Mouse (Mus musculus) CD4-positive, CD25-positive, alpha-beta regulatory T cell, adult 4 months (primary cell): ENCODE results near the gene Hist1h1c. TPM values are rescaled to one million over a fixed set of nuclear protein-coding genes. Genes with fewer than 3 reads are reported as not detected.
"Not testable (repeated sequence)": the region's sequence is repeated elsewhere in the genome, so short reads cannot be mapped to it uniquely, and the experiment has no call there.

Source experiments
- ATAC-seq: one replicate; pipeline ENCODE4 v1.8.0; 2017
- polyA plus RNA-seq, 2 experiments: library from polyadenylated mRNA; unstranded; fragments of 100-300 nt; shearing (Covaris generic); gene quantifications; one replicate each; pipeline ENCODE4 v1.2.1; 2017

The Hist1h1c gene
- polyA plus RNA-seq, result 10 to 100 TPM in 1 of 2 experiments, 1 to 10 TPM in 1; 8.9 to 10.5 TPM

DNA sequence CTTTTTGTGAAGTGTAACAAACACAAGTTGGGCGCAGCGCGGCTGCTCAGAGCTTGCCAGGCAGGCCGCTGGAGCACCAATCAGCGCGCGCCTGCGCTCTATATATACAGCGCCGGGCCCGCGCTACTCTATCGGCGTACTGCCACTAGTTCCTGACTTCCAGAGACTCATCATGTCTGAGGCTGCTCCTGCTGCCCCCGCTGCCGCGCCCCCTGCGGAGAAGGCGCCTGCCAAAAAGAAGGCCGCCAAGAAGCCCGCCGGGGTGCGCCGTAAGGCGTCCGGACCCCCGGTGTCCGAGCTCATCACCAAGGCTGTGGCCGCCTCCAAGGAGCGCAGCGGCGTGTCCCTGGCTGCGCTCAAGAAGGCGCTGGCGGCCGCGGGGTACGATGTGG is at the start of gene Hist1h1c:
Hist1h1c (plus strand) TSS at position 132 of the 392 bp plus-strand sequence.
- peak; percentile 70 for ATAC-seq

DNA sequence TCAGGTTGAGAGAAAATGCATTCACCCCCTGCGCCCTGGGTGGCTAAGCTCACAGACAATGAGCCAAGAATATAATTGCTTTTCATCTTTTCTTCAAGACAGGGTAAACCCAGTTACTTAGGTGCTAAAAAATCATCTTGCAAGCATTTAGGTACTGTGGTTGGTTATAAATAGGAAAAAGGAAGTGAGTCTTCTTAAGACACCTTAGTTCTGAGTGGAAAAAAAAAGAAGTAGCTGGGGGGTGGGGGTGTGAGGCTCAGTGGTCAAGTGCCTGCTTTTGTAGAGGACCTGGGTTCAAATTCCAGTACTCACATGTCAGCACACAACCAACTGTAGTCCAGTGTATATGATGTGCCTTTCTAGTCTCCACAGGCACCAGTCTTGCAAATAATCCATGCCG is 49.7 kb upstream of the Hist1h1c start:
- no peak for ATAC-seq

DNA sequence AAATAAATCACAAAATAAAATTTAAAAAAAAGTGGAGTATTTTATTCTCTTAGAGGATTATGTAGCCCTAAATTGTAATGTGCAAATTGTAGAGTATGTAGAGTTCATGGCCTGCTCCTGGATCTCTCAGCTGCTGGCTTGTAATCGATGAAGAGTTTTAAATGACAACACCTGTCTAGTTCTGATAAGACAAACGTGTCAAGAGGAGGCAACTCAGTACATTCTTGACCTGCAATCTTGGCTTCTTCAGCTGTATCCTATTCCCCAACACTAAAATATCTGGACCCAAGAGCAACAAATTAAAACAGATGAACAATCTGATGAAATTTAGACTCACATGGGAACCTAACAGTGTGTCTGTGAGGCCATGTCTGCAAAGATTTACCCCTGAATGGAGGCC is 49.1 kb upstream of the Hist1h1c start:
- no peak for ATAC-seq

DNA sequence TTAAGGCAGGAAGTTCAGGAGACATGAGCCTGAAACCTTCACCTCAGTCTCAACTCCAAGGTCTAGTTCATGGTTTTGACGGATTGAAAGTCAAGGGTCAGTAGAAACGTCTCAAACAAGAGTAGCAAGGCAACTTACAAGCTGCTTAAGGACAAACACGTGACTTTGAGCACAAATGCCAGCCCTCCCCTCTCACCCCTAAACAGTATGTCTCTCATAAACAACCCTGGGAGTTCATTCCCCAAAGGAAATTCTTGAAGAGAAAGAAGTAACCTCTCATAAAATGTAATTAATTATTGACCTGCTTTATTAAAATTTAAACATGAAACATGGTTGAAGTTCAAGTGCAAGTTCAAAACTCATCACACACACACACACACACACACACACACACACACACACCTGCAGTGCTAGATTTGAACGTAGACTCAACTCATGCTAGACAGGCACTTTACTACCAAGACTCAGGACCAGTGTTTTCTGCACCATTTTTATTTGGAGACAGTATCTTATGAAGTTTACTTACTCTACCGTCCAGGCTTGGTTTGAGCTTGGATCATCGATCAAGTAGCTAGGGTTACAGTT is 44.7 kb upstream of the Hist1h1c start:
- no peak for ATAC-seq

DNA sequence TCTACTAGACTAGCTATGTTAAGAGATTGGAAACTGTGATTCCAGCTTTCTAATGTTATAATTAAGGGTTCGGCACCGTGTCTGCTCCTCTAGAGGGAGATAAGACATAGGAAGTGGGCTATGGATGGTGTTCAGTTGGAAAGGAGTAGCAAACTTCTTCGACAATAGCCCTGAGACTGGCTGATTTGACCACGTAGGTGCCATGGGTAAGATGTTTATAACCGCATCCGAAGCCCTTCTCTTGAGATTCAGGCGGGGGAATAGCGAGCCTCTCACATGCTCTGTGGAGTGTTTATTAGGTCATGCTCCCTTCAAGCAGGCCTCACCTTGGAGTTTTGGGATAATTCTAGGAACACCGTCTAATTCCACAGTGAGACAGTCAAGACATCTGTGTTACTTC is 43.7 kb upstream of the Hist1h1c start:
- no peak for ATAC-seq

DNA sequence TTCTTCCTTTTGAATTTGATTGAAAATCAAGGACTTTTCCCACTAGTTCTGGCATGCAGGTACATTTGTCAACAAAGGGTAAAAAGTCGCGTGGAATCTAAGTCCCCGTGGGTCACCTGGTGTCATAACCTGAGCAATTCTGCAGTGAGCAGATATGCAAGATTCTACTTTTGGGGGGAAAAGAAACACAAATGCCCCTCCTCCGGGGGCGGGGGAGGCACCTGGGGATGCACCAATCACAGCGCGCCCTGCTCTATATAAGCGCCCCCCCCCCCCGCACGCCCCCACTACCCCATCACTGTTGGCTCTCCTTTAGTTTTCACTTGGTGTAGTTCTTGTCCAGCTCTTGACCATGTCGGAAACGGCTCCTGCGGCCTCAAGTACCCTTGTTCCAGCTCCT is 43.1 kb upstream of the Hist1h1c start, which contains the start of gene Hist1h1t:
Hist1h1t (plus strand) TSS at position 301 of the 400 bp plus-strand sequence.
- ATAC-seq, result no peak

DNA sequence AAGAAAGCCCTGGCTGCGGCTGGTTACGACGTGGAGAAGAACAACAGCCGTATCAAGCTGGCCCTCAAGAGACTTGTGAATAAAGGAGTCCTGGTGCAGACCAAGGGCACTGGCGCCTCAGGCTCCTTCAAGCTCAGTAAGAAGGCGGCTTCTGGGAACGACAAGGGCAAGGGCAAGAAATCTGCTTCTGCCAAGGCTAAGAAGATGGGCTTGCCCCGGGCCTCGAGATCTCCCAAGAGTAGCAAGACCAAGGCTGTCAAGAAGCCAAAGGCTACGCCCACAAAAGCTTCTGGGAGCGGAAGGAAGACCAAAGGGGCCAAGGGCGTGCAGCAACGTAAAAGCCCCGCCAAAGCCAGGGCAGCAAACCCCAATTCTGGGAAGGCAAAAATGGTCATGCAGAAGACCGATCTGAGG is 42.5 kb upstream of the Hist1h1c start:
- no peak for ATAC-seq

DNA sequence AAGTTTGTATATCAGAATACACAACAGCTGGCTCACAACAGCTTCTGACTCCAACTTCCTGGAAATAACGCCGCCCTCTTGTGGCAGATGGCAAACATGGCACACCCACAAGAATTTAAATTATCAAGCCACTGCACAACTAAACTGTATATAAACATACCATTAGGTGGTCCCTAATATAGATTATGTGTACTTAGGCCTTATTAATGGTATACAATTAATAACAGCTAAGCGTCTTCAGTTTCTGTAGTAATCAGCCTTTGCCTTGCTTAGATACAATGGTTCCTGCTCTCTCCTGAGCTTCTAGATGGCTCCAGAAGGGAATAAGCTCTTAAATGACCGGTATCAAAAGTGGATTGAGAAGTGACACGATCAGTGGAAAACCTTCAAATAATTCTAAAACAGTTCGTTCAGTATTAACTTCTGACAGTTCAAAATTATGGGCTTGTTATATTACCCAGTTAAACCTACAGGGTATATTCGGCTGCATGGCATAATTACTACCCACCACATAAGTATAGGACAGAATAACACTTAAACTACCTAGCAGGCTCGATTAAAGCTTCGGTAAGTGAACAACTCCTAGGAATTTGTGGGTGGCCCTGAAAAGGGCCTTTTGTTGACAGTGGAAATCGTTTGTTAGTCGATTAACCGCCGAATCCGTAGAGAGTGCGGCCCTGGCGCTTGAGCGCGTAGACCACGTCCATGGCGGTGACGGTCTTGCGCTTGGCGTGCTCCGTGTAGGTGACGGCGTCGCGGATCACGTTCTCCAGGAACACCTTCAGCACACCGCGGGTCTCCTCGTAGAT is 40.9 kb upstream of the Hist1h1c start:
- ATAC-seq, result peak; percentile 31

DNA sequence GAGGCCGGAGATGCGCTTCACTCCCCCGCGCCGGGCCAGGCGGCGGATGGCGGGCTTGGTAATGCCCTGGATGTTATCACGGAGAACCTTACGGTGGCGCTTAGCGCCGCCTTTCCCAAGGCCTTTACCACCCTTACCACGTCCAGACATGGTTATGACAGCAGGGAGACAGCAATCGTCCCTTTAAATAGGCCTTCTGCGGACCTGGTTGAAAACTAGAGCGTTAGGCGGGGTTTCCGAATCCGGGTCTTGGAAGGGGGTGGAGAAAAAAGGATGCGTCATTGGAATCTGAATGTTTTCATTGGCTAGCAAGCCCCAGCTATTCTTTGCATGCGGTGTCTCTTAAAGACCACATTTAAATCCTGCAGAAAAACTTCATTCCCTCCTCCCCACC is 40.3 kb upstream of the Hist1h1c start, which contains the start of gene Hist1h4c:
Hist1h4c (minus strand) TSS at position 155 of the 394 bp plus-strand sequence.
- ATAC-seq, result peak; percentile 86

DNA sequence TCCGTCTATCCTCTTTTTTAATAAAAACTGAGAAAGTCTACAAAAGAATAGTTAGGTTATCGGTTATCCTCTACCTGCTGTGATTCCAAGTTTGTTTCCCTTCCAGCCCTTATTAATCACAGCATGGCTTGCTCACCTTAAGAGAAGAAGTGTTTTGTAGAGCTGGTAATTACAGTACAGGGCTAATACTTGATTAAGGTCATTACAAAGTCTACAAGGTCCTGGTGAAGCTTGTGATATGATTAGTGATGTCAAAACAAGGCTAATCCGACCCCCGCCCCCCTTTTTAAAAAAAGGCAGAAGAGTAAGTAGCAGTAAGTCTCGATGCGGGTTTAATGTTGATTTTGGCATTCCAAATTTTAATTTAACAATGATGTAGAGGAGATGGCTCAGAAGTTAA is 39.6 kb upstream of the Hist1h1c start:
- no peak for ATAC-seq

DNA sequence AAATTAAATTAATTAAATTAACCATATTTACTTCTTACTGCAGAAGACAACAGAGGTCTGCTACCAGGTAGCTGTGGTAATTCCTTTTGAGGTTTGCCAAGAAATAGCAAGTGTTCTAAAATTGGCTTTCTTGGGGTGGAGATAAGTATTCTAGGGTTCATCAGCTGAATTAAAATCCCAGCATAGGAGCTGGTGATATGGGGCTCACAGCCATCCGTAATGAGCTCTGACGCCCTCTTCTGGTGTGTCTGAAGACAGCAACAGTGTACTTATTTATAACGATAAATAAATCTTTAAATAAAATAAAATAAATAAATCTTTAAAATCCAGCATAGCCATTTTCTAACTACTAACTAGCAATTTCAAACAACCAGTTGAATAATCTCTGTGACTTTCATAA is 38.8 kb upstream of the Hist1h1c start:
- ATAC-seq, result no peak

DNA sequence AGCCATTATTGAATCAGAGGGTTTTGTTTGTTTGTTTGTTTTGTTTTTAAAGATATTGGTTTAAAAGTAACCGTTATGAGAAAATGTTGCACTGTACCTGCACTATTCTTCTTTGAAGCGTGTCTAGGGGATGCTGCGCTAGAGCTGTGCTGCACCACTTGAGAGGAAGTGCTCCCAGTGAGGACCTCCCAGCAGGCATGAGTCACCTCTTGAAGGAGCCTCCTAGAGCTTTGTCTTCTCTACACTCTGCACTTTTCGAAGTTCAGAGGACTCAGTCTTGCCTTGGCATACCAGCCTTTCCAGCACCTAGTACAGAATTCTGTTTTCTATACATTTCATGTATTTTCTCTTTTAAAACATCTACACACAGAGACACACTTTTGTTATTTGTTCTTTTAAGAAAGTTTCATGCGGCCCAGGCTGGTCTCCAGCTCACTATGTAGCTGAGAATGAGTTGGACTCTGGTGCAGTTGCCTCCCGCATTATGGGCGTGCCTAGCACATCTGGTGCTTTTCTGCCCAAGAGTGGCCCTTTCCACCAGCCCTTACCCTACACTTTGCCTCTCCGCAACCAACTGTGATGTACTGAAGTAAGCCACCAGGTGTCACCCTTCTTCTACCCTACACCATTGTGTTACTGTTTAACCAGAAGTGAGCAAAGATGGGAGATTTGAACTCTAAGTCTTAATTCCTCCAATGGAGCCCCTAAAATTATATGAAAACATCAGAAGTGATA is 37.7 kb upstream of the Hist1h1c start:
- ATAC-seq, result peak; percentile 57

DNA sequence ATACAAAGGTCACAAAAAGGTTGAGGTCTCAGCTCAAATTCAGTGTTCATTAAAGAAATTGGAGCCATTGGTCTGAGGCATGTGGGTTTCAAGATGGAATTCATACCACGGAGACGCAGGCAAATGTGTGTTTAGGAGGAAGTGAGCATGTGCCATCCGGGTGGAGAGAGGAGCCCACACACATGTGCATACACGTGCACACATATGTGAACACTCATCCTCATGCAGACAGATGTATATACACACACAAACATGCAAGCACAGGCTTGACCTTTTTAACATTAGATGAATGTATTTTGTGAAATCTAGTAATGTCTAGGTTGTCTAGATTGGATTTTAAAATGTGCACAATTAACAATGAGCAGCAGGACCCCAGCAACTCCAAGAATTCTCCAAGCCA is 36.4 kb upstream of the Hist1h1c start:
- ATAC-seq, result no peak

DNA sequence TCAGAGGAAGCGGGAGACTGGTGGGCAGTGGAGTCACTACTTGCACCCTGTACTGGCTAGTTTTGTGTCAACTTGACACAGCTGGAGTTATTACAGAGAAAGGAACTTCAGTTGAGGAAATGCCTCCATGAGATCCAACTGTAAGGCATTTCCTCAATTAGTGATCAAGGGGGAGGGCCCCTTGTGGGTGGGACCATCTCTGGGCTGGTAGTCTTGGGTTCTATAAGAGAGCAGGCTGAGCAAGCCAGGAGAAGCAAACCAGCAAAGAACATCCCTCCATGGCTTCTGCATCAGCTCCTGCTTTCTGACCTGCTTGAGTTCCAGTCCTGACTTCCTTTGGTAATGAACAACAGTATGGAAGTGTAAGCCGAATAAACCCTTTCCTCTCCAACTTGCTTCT is 35.8 kb upstream of the Hist1h1c start:
- ATAC-seq, result not testable (repeated sequence)

DNA sequence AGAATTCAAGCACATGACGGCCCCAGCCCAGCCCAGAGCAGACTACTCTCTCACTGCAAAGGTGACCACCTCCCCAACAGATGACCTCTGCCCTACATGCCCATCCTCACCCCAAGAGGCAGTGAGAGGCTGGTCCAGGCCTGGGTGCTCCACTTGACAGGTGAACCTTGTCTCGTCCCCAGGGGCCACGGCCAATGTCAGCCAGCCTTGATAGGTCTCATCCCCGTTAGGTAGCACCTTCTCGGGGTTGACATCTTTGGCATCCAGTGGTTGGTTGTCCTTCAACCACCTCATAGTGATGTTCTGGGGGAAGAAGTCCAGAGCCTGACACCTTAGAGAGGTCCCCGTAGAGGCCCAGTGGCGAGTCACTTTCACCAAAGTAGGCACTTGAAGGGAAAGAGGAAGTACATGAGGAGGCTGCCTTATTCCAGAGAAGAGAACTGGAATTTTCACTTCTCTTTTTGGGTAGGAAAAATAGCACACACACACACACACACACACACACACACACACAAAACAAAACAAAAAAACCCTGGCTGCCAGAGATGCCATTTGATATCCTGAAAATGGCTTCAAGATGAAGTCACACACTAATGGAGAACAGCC is 32.8 kb upstream of the Hist1h1c start:
- ATAC-seq, result no peak

DNA sequence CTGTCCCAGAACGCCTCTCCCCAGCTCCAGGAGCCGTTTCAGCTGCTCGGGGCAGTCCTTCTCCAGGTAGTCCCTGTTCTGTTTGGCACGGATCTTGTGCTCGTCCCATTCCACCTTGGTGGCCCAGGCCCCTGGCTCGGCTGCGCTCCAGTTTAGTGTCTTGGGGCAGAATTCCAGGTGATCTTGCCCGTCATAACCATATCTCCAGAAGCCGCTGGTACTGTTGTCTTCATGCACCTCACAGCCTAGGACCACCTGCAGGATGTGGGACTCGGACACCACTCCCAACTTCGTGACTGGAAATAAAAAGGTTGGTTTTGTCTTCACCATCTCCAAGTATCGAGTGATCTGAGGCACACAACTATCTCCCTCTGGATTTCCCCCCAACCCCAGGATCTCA is 31.8 kb upstream of the Hist1h1c start:
- ATAC-seq, result no peak

DNA sequence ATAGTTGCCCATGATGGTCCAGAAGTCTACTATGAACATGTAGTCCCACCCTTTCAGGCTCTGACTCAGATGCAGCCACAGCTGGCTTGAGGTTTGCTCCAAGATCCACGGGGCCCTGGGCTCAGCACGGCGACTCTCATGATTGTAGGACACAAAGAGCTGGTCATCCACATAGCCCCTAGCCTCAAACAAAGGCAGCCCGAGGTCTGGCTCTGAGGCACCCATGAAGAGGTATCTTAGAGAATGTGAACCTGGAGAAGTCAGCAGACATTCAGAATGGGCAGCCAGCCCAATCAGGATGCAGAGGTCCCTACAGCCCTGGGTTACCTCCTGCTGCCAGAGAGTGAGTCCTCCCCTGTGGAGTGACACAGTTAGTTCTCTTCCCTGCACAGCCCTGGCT is 30.6 kb upstream of the Hist1h1c start:
- no peak for ATAC-seq

DNA sequence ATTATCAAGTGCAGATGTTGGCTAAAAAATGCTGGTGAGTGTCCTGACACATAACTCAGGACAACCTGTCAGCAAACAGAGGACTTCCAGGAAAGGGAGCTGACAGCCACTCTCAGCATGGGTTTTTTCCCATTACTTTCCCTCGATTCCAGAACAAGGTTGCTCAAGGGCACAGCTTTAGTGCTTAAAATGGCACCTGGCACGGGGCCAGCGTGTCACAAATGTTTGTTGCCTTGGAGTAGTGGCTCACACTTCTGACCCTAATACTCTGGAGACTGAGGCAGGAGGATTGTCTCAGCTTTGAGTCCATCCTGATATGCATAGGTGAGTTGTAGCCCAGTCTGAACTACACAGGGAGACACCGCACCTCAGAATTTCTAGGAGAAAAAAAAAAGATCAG is 30.0 kb upstream of the Hist1h1c start:
- ATAC-seq, result no peak

DNA sequence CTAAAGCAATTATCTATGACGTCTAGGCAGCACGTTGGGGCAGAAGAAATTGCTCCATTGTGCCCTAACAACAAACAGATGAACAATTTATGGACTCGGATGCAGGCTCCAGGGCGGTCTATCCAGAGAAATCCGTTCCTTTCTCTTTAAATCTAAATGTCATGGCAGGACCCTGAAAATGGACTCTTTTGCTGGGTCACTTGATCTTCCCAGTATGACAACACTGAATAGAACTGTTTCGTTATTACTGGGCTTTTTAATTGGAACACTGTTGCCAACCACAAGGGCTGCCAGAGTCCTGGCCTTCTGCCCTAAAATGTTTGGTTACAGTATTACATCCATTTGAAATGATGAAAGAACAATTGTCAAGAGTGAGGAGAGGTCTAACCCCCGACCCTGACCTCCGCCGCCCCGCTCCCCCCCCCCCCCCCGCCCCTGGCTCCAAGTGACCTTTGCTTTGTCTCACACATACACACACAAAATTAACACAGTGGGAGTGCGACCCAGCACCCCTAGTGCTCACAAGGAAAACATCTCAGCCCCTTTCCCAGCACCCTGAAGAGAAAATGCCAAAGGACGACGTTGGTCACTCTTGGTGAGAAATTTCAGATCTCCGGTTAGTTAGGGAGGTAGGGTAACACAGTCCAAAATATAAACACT is 28.8 kb upstream of the Hist1h1c start:
- ATAC-seq, result peak; percentile 30

DNA sequence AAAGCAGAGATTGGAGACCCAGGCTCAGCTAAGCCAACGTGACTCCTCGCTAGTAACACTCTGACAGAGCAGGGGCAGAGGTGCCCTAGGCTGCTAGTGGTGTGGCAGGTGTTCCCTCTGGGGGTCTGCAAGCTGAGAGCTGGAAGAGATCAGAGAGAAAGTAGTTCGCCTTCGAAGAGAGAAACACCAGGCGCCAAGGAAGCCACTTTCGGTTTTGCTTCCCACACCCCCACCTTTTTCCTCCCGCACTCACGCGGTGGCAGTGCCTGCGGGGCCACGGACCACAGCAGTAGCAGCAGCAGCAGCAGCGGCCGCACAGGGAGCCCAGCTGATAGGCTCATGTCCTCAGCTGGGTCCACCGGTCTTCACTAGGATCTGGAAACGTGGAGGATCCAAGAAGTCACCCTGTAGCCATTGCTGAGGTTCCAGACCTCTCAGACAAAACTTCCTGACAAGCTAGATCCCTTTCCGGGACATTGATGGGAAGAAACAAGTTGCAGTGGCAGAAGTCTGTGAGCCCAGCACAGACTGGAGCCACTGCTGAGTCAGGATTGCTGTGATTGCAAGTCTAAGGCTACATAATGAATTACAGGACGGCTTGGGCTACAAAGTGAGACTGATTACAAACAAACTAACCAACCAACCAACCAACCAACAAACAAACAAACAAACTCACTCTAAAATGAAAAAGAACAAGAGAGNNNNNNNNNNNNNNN is 28.1 kb upstream of the Hist1h1c start, which contains the start of gene Hfe:
Hfe (minus strand) TSS at position 481 of the 716 bp plus-strand sequence.
- peak; percentile 92 for ATAC-seq

DNA sequence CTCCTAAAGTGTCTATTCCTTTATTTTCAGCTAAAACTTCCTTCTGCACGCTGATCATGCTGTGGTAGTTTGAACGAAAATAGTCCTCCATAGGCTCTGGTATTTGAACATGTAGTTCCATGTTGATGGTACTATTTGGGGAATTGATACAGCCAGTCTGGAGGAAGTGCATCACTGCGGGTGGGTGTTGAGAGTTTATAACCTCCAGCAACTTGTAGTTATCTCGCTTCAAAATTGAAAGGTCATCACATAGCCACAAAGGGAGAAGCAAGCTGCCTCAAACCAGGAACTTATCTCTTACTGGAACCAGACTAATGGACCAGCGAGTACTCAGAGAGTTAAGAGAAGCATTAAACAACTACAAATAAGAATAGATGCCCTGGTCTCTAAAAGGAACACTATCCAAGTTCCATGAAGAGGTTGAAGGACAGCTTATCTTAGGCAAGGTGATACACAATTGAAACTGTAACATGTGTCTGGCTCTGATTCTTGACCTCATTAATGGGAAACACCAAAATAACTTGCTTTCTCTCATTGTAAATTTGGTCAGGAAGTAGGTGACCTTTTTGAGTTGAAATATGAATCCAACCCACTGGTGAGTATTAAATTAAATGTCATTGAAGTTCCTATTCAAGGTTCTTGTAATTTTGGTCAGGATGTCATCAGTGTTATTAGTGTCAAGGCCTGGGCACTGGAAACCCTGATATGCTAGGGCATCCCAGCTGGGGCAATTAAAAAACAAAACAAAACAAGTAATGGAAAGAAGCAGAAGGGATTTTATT is 22.2 kb upstream of the Hist1h1c start:
- ATAC-seq, result no peak
